In the genomic region with DNA sequence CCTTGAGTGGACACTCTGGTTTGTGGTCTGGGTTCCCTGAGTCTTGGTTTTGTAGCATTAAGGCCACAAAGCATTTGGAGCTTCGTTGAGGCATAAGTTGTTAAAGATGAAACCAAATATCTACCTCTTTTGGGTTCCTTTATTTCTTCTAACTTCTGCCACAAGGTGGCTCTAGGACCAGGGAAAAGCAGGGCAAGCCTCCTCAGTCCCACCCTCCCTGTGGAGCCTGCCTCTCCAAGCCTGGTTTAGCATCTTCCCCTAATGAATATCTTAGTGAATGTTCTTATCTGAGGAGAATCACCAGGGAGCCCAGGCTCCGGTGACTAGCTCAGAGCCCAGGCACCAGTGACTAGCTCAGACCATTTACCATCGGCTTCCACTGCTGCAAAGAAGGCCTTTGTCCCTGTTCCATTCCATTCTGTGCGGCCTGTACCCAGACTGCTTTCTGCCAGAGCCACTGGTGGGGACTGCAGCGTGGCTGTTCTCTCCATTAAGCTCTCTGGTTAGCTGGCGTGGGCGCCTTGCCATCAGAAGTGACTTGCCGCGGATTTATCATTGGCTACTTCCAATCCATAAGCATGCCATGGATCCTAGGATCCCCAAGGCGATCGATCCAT, we compare ENCODE assay signal across 10 mouse cellular contexts.
DNase-seq lines count a peak whose midpoint lies in the region; ATAC-seq and TF ChIP-seq lines count a peak whose summit lies in the region.
"Had no signal": no experiment of that assay in that cellular context is flagged by ENCODE, and none has a peak within 500 bp of the region (broad histone marks: within the 10 kb centered on the region; RNA-seq: fewer than 3 reads in every experiment).

No protein-coding gene starts in this region.

- no peak for DNase-seq in frontal cortex, postnatal 14 days (ENCODE audit: low spot score in 2 of 2)
- DNase-seq in neural tube, embryonic 10.5 days (ENCODE audit: extremely low spot score, low spot score) = no peak
- DNase-seq in hindbrain, embryonic 14.5 days (ENCODE audit: low spot score) = peak; percentile 69
- no peak for DNase-seq in stomach, postnatal 0 days (ENCODE audit: low spot score)

- peak overlapping the region; percentile 21; the same call in 1 of the 2 replicates for H3K27ac ChIP-seq in neural tube, embryonic 12.5 days
- H3K27ac ChIP-seq in hindbrain, embryonic 14.5 days = peak overlapping the region; percentile 56
- no peak overlapping the region for H3K27ac ChIP-seq in stomach, postnatal 0 days (replicated peaks)

- H3K9ac ChIP-seq in neural tube, embryonic 12.5 days = no peak overlapping the region
- no peak overlapping the region for H3K9ac ChIP-seq in hindbrain, embryonic 14.5 days
- no peak overlapping the region for H3K9ac ChIP-seq in stomach, postnatal 0 days (ENCODE audit: low read length)

- H3K4me2 ChIP-seq in neural tube, embryonic 12.5 days (replicated peaks) = no peak overlapping the region
- no peak overlapping the region for H3K4me2 ChIP-seq in hindbrain, embryonic 14.5 days (replicated peaks)
- no peak overlapping the region for H3K4me2 ChIP-seq in stomach, postnatal 0 days (replicated peaks; ENCODE audit: low read depth)

- no peaks in the 10 kb centered on the region for H3K9me3 ChIP-seq in neural tube, embryonic 12.5 days
- H3K9me3 ChIP-seq in hindbrain, embryonic 14.5 days (ENCODE audit: control insufficient read depth, low read length) = no peaks in the 10 kb centered on the region
- no peaks in the 10 kb centered on the region for H3K9me3 ChIP-seq in stomach, postnatal 0 days (ENCODE audit: control insufficient read depth, low read length)
- H3K9me3 ChIP-seq: G1E; megakaryocyte, embryonic 14.5 days had no signal

- peak; percentile 83 for ATAC-seq in frontal cortex, adult (ENCODE audit: low TSS enrichment)
- ATAC-seq in neural tube, embryonic 12.5 days (ENCODE audit: low FRiP score, low read depth) = peak; percentile 41; the same call in 1 of the 2 replicates
- peak; percentile 61; the same call in 1 of the 2 replicates for ATAC-seq in hindbrain, embryonic 14.5 days (ENCODE audit: low FRiP score)
- no peak for ATAC-seq in stomach, postnatal 0 days (ENCODE audit: low FRiP score, low TSS enrichment)
- ATAC-seq in CD4-positive, CD25-positive, alpha-beta regulatory T cell, adult 4 months = no peak
- ATAC-seq in activated CD4-positive, CD25-positive, alpha-beta regulatory T cell, adult 4 months = no peak

- peaks cover 10% of the 10 kb centered on the region; the same call in 1 of the 2 replicates for H3K4me1 ChIP-seq in neural tube, embryonic 12.5 days
- peaks cover 10% of the 10 kb centered on the region; the same call in 1 of the 2 replicates for H3K4me1 ChIP-seq in hindbrain, embryonic 14.5 days (replicated peaks; ENCODE audit: control insufficient read depth, insufficient read depth, low read length)
- H3K4me1 ChIP-seq in stomach, postnatal 0 days (replicated peaks; ENCODE audit: control insufficient read depth, insufficient read depth) = no peaks in the 10 kb centered on the region
- H3K4me1 ChIP-seq: megakaryocyte, embryonic 14.5 days had no signal

- H3K36me3 ChIP-seq in neural tube, embryonic 12.5 days = peaks cover 15% of the 10 kb centered on the region
- H3K36me3 ChIP-seq in hindbrain, embryonic 14.5 days (replicated peaks; ENCODE audit: control insufficient read depth, insufficient read depth) = peaks cover 19% of the 10 kb centered on the region
- peaks cover 8% of the 10 kb centered on the region for H3K36me3 ChIP-seq in stomach, postnatal 0 days (ENCODE audit: control insufficient read depth, insufficient read depth, low read length)

- no peak for TF ChIP-seq EP300 in stomach, postnatal 0 days (optimal IDR thresholded peaks at IDR 0.05)

- TF ChIP-seq CTCF in stomach, postnatal 0 days (IDR thresholded peaks at IDR 0.05; ENCODE audit: low read depth) = peak; percentile 67

- no peaks in the 10 kb centered on the region for H3K27me3 ChIP-seq in neural tube, embryonic 12.5 days (replicated peaks)
- no peaks in the 10 kb centered on the region for H3K27me3 ChIP-seq in hindbrain, embryonic 14.5 days (ENCODE audit: control insufficient read depth, insufficient read depth, low read length)
- H3K27me3 ChIP-seq in stomach, postnatal 0 days (ENCODE audit: control insufficient read depth, insufficient read depth, low read length) = no peaks in the 10 kb centered on the region

- no peak overlapping the region for H3K4me3 ChIP-seq in neural tube, embryonic 12.5 days
- no peak overlapping the region for H3K4me3 ChIP-seq in hindbrain, embryonic 14.5 days (replicated peaks; ENCODE audit: low read length)
- no peak overlapping the region for H3K4me3 ChIP-seq in stomach, postnatal 0 days (ENCODE audit: low read depth, low read length)
- H3K4me3 ChIP-seq: megakaryocyte, embryonic 14.5 days had no signal

- 78% methylated on average over 11 of the region's 11 CpGs for WGBS in neural tube, embryonic 12.5 days
- WGBS in hindbrain, embryonic 14.5 days = 69% methylated on average over 11 of the region's 11 CpGs
- 77% methylated on average over 11 of the region's 11 CpGs for WGBS in stomach, postnatal 0 days

Comparison
In these comparisons a context has a peak if more than half of its experiments do, and no peak if none do; other contexts are left out.
1. ATAC-seq: peak in frontal cortex, adult (single experiment), neural tube, embryonic 12.5 days (single experiment) and hindbrain, embryonic 14.5 days (single experiment); none in stomach, postnatal 0 days (single experiment), CD4-positive, CD25-positive, alpha-beta regulatory T cell, adult 4 months (single experiment) and activated CD4-positive, CD25-positive, alpha-beta regulatory T cell, adult 4 months (single experiment).